Mouse (Mus musculus) heart, adult 2 months (tissue): ENCODE measurements around the gene Wdsub1.

Experiments used
- CTCF ChIP-seq: fragments of 200-600 bp; IDR thresholded peaks from 2 replicates; pipeline ENCODE4 v1.8.1; 2022; ENCODE audit warnings: antibody characterized with exemption, mild to moderate bottlenecking, moderate library complexity
- POLR2A ChIP-seq: fragments of 200-500 bp; IDR thresholded peaks from 2 replicates; pipeline ENCODE4 v1.6.1; 2011; ENCODE audit warnings: mild to moderate bottlenecking, low read depth, low read length, control low read depth; ENCODE audit not compliant: insufficient read depth

DNA sequence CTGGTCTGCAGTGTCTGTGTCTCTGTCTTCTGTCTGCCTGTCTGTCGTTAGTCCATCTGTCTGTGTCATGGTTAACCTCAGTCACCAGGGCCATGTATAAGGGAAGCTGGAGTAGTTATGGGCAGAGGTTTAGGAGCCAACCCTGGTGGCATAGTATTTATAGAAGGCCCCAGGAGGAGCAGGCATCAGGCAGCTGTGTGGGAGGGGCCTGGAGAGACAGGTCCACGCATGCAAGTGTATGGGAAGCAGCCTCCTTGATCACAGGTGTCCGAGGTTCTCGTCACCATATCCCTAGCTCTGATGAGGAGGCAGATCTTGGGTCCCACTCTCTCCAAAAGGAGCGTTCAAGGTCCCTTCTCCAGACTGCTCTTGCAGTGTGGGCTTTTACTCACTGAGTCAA lies 51.5 kb downstream of the Wdsub1 start:
- TF ChIP-seq POLR2A = no peak
- TF ChIP-seq CTCF = no peak
